Mouse (Mus musculus): ENCODE measurements at regions not wholly inside any gene's neighbourhood (a gene's known extent, or its start where the extent isn't known, plus 50 kb on each side); places are given as distances from the start of the nearest gene placed in this dataset.
A peak's percentile ranks its signal among the peaks of the same experiment; 100 is the strongest.

GRCm38 (mm10) chr13:101289407-101289806 is 456.2 kb upstream of the Slc30a5 start:
- DNase-seq (ENCODE audit: low spot score) = no peak

- no peak for DNase-seq (ENCODE audit: low spot score)
These were observed 453.9 kb upstream of the Slc30a5 start for GRCm38 (mm10) chr13:101287131-101287530.

DNA sequence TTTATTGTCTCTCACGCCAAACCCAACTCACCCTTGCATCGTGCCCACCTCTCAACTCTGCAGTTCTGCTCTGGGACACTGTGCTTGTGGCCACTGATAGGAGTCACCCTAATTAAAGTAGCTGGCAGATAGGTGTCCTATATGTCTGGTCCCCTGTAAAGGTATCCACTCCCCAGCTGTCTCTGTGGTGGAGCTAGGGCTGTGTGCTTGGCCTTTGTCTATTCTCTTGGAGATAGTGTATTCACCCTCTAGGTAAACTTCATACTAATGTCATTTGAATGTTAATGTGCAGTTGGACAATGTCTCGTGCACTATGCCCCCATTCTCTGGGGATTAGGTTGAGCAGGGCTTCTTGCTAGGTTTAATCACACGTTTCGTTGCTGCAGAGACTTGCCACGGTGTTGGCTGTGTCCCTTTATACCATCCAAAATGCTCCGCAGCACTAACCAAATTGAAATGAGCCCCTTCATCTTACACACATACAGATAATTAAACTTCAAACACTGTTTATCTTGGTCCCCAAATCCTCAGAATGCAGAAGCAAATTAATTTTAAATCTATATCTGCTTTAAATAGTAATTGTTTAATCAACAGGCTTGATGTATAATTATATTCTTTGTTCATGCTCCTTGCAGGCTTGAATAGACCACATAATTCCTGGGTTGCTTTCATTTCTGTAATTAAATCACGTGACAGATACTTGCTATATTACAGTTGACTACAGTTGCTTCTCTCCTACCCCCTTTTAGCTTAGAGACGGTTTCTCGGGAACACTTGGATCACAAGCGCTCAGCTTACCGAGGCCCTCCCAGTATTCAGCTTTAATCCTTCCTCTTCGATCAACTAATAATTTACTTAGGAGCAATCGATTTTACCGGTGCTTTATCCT is 453.0 kb upstream of the Slc30a5 start:
- no peak for DNase-seq (ENCODE audit: low spot score)

DNA sequence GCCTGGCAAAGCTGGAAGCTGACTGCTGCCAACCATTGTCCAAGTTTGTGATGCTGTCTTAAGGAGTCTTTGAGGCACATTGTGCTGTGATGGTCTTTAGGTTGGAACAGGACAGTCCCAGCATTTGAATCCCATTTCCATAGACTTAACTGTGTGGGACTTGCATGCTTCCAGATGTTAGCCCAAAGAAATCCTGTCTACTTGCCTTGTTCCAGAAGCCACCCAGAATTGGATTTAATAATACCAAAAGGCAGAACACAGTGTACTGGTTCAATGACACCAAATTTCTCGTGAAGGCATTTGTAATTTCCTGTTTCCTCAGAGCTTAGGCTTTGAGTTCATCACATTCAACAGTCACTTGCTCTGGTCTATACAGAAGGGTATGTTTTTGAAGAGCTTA is 444.9 kb upstream of the Slc30a5 start:
- DNase-seq (ENCODE audit: low spot score) = no peak

- DNase-seq (ENCODE audit: low spot score) = no peak
These were observed 443.5 kb upstream of the Slc30a5 start for GRCm38 (mm10) chr13:101276766-101277165.

DNA sequence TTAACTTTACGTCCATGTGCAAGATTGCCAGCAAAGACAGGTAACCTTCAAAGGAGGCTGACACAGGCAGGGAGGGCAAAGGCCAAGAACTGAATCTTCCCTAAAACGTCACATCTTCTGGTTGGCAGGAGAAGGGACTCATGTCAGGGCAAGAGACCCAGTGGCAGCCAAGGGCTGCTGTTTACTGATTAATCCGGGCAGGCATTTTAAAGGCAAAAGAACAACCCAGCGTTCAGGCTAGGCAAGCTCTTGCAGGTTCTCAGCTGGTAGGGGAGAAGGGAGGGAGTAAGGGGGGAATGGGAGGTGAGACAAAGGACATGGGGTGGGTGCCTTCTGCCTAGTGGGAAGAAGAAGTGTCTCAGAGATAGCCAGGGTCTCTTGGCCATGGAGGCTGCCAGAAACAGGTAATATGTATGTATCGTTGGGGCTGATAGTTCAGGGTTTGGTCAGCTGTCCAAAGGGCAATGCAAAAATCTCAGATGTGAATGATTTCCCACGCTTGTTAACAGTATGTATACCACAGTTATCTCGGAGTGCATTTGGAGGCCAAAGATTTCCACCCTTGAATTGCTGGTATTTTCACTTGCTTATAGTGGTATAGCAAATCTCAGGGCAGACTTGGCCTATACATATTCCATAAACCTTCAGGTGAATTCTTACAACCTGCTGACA is 441.4 kb upstream of the Slc30a5 start:
- no peak for DNase-seq (ENCODE audit: low spot score)

GRCm38 (mm10) chr13:101273321-101273720 is 440.1 kb upstream of the Slc30a5 start:
- DNase-seq (ENCODE audit: low spot score) = no peak

- no peak for DNase-seq (ENCODE audit: low spot score)
These were observed 420.7 kb upstream of the Slc30a5 start for GRCm38 (mm10) chr13:101253698-101254468.

DNA sequence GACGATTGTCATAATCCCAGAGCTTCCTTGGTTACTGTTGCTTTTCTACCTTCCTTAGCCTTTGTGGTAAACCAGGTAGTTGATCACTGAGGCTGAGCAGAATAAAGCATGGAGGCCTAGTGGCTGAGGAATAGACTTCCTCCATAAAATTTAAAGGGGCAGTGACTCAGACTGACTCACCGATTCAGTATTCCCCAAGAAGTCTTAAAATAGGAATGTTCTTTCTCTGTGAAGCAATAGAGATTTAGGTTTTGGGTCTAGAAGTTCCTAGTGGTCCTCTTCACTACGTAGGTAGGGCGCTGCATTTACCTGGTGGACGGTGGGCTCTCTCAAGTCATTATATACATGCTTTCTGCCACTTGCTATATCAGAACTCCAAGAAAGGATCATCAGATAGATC is 416.1 kb upstream of the Slc30a5 start:
- no peak for DNase-seq (ENCODE audit: low spot score)

- DNase-seq (ENCODE audit: low spot score) = no peak
These were observed 411.1 kb upstream of the Slc30a5 start for GRCm38 (mm10) chr13:101244326-101244725.

DNA sequence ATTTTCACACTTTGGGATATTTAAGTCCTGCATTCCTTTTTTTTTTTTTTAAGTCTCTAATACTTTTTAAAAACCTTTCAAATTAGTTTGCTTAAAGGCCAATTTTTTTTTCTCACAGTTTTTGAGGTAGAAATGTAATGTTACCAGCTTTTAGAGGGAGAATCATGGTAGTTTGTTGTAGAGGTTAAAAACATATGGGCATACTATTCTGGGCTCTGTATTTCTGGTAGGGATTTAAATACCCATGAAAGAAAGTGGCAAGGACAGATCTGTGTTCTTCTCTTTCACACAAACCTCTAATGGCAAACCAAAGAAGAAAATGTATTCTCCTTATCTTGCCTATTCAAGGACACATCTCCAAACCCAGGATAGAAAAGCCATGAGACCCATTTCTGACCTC is 405.6 kb upstream of the Slc30a5 start:
- DNase-seq (ENCODE audit: low spot score) = no peak

DNA sequence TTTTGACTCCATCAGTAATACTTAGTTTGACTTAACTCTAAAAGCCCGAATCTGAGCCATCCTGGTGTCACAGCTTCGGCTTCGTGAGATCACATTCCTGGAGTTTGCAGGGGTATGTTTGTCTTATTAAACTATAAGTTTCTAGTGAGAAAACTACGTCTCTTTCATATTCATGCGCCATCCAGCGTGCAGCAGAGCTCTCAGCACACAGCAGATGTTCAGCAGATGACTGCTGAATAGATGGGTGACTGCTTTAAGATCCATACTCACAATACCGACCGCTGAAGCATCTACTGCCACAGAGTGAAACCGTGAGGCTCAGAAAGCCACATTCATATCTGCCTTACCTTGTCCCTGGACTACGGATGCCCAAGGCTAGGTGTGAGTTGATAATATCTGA is 403.8 kb upstream of the Slc30a5 start:
- no peak for DNase-seq (ENCODE audit: low spot score)

GRCm38 (mm10) chr13:101235846-101236245 is 402.6 kb upstream of the Slc30a5 start:
- DNase-seq (ENCODE audit: low spot score) = no peak

DNA sequence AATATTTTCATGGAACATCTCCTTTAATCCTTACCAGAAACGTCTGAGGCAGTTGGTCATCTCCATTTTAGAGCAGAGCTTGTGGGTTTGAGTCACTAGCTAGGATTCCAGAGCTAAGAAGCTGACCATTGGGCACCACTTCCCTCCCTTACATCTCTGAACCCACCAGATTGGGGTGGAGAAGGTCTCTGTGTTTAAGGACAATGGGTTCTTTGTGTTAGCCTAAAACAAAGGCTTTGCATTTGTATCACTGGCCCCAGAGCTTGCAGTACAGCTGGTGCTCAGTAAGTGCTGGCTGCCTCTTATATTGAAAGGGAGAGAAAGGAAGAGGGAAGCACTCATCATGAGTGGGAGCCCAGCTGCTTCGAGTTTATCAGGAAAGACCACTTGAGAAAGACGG is 401.9 kb upstream of the Slc30a5 start:
- DNase-seq (ENCODE audit: low spot score) = no peak

DNA sequence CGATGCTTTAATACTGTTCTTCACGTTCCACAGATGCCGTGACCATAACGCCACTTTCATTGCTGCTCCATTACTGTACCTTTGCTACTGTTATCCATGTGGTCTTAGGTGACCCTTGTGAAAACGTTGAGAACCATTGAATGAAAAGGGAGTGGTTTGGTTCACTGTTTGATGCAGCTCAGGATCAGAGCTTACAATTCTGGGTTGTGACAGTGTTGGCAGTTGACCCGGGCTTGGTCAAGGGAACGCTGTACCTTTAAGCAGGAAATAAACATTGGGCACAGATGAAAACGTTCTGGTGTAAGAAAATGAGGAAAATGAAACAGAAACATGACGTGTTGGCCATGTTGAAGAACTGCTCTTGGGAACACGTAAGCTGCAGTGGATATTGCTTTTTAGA is 401.3 kb upstream of the Slc30a5 start:
- DNase-seq (ENCODE audit: low spot score) = no peak

GRCm38 (mm10) chr13:101233843-101234281 is 400.6 kb upstream of the Slc30a5 start:
- DNase-seq (ENCODE audit: low spot score) = peak; percentile 46

DNA sequence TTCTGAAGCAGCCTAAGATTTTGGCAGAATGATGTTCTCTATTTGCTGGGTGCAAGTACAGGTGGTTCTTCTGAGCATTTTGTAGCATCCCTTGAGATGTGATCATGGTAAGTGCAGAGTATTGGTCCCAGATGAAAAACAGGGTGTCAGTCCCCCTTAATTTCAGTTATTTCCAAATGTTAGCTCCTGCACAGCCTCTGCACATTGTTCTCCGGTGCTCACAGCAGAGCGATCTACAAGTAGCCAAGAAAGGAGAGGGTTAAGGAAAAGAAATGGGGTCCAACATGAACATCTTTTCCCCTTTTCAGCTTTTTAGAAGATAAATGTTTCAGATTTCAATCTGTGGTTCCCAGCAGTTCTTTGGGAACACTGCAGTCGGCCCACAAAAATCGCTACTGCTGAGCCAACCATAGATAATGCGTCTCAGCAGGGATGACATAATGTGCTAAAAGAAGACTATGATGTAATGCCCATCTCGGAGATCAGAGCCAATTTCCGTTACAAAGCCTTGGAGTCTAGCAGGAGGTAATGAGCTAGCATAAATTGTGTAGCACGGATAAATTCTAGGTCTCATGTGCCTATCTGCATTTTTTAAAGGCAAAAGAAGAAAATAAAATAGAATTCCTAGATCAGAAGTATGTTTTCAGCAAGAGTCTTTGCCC is 400.1 kb upstream of the Slc30a5 start:
- no peak for DNase-seq (ENCODE audit: low spot score)

DNA sequence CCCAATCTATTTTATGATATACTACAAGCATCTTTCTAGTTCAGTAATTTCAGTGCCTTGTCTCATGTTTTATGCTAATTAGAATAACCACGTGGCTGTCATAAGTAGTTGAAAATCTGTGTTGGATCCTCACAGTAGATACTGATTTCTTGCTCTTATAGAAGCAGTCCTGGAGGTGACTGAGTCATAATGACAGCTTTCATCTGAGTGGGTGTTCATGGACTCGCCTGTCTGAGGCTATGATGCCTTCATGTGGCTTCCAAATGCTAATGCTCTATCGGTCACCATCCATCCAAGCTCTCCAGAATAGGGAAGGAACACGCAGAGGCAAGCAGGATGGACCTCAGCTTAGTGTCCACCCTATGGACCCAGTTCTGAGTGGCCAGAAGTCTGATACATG is 396.6 kb upstream of the Slc30a5 start:
- no peak for DNase-seq (ENCODE audit: low spot score)

DNA sequence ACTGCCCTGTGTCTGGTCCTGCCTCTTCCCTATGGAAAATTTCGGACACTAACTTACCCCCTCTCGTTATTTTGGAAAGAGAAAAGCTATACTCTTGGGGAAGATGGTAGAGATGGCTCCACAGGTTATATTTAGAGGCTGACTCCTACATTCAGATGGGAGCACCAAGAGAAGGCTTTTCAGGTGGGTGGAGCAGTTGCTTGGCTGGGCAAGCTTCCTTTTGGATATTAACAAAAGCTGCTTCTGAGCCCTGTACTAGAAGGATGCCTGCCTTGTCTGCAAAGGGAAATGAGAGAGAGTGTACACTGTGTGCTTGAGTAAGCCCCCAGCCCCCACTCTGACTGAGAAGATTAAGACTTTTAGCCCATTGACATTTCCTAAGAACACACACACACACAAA is 392.1 kb upstream of the Slc30a5 start:
- DNase-seq (ENCODE audit: low spot score) = no peak

DNA sequence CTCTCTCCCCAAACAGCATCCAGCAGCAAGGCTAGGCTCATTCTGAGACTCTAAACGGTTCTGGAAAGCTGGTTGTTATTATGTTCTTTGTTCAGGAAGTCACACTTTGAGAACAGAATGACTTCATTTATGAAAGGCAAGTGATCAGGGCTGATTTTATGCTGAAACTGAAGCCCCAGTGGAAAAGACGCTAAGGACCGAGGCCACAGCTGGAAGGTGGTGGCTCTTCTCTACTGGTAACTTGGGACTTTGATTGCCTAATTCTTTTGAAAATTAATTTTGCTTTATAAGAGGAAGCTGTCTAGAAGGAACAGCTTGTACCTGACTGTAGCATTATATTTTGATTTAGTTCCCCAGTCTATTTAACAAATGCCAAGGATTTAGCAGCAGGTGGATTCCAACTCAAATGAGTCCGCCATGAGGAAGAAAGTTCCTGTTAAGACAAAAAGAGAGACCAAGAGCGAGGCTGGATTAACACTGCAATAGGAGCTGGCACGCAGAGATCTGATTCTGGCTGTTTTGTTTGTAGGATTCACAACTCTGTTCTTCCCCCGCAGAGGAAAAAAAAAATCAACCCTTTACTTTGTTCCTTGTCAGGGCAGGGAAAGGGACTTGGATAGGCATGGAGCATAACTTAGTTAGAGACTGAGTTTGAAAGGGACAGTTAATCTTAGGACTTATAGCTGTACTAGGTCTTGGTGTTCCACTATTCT is 388.3 kb upstream of the Slc30a5 start:
- no peak for DNase-seq (ENCODE audit: low spot score)

DNA sequence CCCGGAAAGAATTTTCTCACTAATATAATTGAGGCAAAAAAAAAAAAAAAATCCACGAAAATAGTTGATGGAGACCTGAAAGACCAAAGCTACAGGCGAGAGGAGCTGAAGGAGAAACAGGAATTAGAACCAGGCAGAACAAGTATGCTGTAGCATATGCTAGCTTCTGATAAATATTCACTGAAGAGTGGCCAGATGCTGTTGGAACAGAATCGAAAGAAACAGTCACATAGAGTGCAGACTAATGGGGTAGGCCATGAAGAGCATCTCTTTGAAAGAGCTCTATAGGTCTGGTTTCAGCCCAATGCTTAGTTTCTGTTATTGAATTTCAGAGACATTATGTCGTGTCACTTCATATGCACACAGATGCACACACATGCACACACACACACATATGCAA is 386.3 kb upstream of the Slc30a5 start:
- no peak for DNase-seq (ENCODE audit: low spot score)
